Mouse (Mus musculus) hematopoietic stem cell, adult 5-6 weeks (primary cell): ENCODE measurements around the gene Psmb5. TPM values are rescaled to one million over a fixed set of nuclear protein-coding genes. Genes with fewer than 3 reads are reported as not detected.

Experiments
- ATAC-seq, 2 experiments: fragments of 125-278 bp in 1 of 2; replicated peaks in 1 of 2; 2 replicates each; pipeline ENCODE4 v1.8.0; 2016 to 2017; ENCODE audit warnings: inconsistent platforms in 2 of 2, mild to moderate bottlenecking in 2 of 2, moderate number of reproducible peaks in 2 of 2, low read depth in 1 of 2, moderate TSS enrichment in 1 of 2; ENCODE audit not compliant: low FRiP score in 2 of 2, poor library complexity in 2 of 2, severe bottlenecking in 2 of 2, insufficient read depth in 1 of 2, low TSS enrichment in 1 of 2
- total RNA-seq: library from RNA; stranded (forward); fragments of 172-1452, 232-1000 nt; gene quantifications from 2 replicates; pipeline ENCODE4 v1.2.3, GENCODE M21; 2017

The Psmb5 gene
- total RNA-seq = 27.2 and 41.8 TPM in 2 replicates

DNA sequence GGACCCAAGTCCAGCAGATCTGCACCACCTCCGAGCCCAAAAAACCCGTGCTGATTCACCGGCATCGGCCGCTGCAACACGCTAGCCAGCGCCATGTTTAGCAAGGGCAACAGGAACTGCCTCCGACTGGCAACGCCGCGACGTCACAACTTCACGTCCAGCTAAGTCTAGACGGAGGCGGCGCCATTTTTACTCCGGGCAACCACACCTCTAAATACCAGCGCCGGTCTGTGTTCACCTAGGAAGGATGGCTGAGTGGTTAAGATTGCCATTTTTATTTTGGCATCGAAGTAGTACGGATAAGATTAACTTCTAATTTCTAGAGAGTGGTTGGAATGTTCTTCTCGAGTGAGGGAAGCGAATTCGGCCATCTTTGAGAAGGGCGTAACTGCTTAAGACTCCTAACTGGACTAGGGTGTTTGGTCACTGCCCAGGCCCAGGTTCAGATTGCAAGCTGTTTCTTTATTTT is at the start of gene Psmb5:
TSS of gene Psmb5 (minus strand) at position 126 of the 469 bp plus-strand sequence.
- ATAC-seq = peak; percentile 93 to 98

GRCm38 (mm10) chr14:54664477-54665222 is 46.8 kb upstream of the Psmb5 start:
- no peak for ATAC-seq

DNA sequence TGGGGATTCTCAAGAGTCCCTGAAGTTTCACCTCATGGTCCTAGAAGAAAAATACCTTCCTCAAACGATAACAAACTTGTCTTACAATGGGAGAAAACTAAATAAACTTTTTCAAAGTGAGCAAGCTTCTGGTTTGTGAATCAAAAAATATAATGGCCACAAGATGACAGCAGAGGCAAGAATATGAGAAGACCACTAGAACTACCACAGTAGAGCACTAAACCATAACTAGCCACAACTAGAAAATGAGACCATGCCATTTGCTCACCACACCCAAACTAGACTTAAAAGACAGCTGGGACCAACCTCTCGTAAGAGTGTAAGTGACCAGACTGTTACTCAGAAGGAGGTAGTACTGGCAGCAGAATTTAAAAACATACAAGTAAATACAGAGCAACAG is 42.2 kb upstream of the Psmb5 start:
- ATAC-seq = no peak

GRCm38 (mm10) chr14:54653496-54653895 is 35.7 kb upstream of the Psmb5 start:
- ATAC-seq = peak; percentile 84 to 97

DNA sequence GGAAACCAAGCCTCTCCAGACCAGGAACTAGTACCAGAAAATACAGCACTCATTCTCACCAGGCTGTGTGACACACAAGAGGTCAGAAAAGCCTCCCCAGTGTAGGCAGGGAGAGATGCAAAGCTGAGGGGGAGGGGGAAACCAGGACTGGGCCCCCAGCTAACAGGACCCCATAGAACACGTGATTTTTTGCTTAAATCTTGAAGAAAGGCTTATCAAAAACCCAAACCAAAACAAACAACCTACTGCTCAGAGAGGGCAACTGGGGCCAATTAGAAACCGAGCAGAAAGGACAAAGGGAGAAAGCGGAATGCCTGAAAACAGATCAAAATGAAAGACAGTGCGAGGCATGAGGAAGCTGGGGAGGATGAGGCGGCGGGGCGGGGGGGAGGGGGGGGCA is 35.0 kb upstream of the Psmb5 start:
- no peak for ATAC-seq

DNA sequence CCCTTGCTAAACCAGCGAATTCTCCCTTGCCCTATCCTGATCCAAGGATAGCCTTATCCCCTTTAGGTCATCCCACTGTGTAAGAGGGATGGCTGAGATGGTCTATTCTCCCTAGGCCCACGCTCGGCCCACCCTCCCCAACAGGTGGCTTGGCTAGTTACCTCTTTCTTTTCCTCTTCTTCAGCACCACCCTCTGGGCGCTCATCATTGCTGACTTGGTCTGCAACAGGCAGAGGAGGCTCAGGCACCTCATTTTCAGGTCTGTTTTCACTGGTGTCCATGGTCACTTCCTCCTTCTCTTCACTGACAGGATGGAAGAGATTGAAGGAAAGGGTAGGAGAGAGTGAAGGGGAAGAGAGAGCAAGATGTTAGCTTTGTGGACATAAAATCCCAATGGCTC is 33.7 kb upstream of the Psmb5 start:
- no peak for ATAC-seq

DNA sequence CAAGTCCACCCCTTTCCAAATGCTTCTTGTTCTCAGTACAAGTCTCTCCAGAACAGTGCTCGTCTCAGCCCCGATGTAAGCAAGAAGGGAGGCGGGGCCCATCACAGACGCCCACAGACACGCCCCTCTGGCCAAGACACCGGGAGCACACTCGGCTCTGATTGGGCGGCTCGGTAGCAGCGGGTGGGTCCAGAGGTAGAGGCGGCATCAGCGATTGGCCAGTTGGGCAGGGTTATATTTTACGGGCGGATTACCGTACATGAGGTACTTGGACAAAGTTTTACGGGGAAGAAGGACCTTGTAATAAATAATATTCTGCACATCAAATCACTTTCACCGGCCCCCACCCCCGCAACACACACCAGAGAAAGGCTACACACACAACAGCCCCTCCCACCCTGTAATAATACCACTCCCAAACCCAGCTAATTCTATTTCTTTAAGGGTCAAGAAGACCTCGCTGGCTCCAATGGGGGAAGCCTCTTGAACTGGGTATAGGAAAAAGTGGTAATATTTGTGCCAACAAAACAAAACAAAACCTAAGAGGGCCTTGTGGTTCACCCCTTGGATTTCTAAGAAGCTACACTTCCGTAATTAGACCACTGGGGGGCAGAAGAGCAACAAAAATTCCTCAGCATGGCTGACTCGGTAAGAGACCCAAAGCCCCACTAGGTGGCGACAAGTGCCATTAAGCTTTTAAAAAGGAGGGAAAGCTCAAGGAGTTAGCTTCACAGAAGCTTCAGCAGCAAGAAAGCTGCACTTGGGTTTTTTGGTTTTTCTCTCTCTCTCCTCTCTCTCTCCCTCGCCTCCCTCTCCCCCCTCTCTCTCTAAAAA is 33.0 kb upstream of the Psmb5 start:
- peak; percentile 74 to 80 for ATAC-seq

- no peak for ATAC-seq
Observed at GRCm38 (mm10) chr14:54647900-54648299, 30.1 kb upstream of the Psmb5 start.

DNA sequence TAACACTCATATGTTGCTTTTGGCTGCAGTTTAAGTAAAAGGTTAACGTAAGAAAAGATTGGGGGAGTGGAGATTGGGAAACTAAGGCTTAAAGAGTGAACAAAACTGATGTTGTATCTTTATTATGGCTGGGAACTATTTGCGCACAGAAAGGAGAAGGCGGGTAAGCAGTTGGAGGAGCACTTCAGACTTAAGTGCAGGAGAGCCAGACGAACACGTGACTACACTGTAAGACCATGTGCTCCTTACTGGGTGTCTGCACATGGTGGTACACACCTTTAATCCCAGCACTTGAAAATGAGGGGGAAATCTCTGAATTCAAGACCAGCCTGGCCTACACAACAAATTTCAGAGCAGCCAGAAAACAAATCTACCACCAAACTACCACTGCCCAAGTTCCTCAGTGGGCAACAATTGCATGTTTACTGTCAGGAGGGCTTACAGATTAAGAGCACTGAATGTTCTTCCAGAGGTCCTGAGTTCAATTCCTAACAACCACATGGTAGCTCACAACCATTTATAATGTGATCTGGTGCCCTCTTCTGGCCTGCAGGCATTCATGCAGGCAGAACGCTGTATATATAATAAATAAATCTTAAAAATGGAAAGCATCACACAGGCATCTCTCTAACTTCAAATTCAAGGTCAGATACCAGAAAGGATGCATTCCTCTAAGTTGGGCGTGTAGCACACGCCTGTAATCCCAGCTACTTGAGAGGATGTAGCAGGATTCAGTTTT is 29.2 kb upstream of the Psmb5 start:
- no peak for ATAC-seq

DNA sequence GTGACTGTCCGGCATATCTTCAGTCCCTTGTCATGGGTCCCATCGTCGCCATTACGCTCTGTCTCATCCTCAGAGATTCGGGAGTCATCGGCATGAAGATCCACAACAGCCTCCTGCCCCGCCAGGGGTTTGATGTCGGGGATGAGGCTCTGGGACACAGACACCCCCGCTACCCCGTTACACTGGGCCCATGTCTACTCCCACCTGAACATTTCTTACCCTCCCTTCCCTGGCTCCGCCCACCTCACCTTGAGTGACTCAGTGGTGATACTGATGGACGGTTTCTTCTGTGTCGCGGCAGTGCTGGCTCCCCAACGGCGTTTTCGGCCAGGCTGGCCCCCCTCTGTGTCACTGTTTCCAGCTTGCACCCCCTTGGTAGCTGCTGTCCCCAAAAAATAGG is 28.6 kb upstream of the Psmb5 start:
- no peak for ATAC-seq

GRCm38 (mm10) chr14:54644294-54644693 is 26.5 kb upstream of the Psmb5 start:
- no peak for ATAC-seq

GRCm38 (mm10) chr14:54643011-54643410 is 25.2 kb upstream of the Psmb5 start:
- no peak for ATAC-seq

DNA sequence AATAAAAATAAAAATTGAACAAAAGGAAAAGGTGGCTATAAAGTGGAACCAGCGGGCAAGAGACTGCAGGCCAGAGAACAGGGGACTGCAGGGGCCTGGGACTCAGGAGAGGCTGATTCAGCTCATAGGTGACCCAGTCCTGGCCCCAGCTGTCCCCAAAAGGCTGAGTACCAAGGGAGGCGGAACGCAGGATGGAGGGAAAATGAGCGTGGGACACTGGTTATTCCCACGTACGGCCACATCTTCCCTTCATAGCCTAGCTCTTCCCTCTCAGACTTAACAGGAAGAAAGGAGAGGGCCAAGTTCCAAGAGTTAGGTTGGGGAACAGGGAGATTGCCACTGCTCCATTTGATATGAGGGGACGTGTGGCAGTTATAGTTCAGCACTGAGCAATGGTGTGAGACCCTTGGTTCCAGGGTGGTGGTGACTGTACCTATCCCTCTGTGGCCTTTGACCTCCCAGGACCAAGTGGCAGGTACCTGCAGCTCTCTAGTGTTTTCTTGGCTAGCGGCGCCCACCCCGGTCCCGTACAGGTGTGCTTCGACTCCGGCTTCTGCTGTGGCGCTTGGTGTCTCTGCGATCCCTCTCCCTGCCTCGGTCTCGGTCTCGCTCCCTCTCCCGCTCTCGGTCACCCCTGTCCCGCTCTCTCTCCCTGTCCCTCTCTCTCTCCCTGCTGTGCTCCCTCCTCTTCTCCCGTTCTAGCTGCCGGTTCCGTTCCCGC is 24.6 kb upstream of the Psmb5 start:
- ATAC-seq = no peak

DNA sequence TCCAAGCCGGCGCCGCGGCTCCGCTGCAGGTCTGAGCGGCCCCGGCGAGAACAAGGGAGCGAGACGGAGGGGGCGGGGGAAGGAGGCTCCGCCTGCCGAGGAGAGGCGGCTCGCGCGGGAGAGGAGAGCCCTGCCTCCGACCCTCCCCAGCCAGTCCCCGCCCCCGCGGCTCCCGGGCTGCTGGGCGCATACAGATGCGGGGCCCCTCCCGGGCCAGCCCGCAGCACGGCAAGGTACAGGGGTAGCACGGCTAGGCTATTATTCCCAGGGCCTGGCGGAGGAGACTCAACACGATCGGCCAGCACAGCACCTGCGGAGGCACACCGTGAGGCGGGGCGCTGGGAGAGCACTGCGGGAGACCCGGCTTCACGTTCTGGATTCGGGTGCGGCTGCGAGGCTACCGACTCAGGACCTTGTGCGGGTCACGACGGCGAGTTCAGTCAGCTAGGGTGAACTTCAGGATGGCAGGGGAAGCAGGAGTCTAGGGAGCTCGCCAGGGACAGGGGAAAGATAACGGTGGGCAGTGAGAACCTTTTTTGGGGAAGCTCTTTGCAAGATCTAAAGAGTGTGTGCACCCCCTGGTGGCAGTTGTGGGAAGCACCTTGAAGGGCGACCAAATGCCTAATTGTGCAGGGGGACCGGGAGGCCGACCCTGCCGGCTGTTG is 23.6 kb upstream of the Psmb5 start, which contains the start of gene Cdh24:
TSS of gene Cdh24 (minus strand) at position 60 of the 665 bp plus-strand sequence.
- peak; percentile 74 to 79 for ATAC-seq

GRCm38 (mm10) chr14:54640946-54641304 is 23.1 kb upstream of the Psmb5 start, which contains the start of gene Gm17606:
Gm17606 (plus strand) TSS chr14:54640952.
- no peak for ATAC-seq

DNA sequence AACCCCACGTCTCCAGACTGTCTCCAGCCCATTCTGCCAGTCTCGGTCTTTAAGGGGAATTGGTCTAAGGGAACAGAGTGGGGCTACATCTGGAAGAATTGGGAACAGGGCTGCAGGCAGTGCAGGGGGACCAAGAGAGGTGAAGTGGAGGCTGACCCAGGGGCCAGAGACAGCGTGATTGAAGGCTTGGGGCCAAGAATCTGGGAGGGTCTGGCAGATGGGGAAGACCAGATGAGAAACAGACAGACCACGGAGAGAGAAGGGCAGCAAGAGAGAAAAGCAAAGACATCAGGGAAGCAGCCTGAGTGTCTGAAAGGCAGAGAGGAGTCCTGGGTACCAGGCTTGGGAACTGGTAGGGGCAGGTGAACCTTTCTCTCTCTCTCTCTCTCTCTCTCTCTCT is 22.3 kb upstream of the Psmb5 start:
- no peak for ATAC-seq

- ATAC-seq = no peak
Observed at GRCm38 (mm10) chr14:54638210-54638609, 20.4 kb upstream of the Psmb5 start.
